Mouse (Mus musculus) monocyte, adult 2 months (primary cell): Measurements from ENCODE around the gene Cygb.
"Not testable (repeated sequence)": the region's sequence is repeated elsewhere in the genome, so short reads cannot be mapped to it uniquely, and the experiment has no call there.

Experiments used
- DNase-seq, 2 experiments: peaks; one replicate each; pipeline ENCODE4 v3.0.0; 2022; ENCODE audit warnings: low spot score in 2 of 2, low read depth in 1 of 2

Cygb gene

DNA sequence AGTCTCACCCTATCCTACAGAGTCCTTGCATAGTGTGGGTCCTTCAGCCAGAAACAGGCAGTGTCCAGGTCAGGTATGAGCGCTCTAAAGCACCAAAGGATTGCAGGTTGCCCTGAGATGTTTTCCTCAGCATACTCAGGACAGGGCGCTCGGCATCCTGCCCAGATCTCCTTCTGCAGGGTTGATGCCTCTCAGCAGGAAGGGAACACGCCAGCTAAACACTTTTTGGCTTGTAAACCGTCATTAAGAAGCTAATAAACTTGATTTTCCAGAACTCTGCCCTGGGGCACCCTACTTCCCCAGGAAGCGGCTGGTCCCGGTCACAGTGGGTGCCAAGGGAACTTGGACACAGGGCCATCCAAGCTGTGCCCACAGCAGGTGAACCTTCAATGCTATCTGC is 35.0 kb downstream of the Cygb start:
- no peak for DNase-seq

DNA sequence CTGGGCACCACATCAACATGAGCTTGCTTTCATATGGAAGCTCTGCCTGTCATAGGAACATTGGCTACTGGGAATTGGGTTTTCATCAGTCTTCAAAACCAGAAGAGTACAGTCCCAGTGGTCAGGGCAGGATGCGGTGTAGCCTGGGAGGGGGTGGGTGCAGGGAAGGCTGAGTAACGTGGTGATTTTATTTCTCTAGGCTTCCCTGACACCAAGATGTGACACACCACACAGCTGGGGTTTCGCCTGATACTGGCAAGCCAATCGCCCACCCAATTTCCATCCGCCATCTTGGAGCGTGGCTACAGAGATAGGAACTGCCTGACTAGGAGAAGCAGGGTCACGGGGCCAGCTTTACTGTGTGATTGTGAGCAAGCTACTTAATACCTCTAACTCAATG is 35.4 kb downstream of the Cygb start:
- DNase-seq = no peak

GRCm38 (mm10) chr11:116617641-116618040 is 36.5 kb downstream of the Cygb start:
- peak in 1 of 2 experiments; percentile 46 for DNase-seq

- DNase-seq = peak; percentile 72 to 75
These were observed 37.5 kb downstream of the Cygb start for GRCm38 (mm10) chr11:116616438-116617118.

GRCm38 (mm10) chr11:116615735-116616437 is 38.2 kb downstream of the Cygb start:
- DNase-seq = peak; percentile 80

GRCm38 (mm10) chr11:116613234-116613633 is 40.9 kb downstream of the Cygb start:
- no peak for DNase-seq

DNA sequence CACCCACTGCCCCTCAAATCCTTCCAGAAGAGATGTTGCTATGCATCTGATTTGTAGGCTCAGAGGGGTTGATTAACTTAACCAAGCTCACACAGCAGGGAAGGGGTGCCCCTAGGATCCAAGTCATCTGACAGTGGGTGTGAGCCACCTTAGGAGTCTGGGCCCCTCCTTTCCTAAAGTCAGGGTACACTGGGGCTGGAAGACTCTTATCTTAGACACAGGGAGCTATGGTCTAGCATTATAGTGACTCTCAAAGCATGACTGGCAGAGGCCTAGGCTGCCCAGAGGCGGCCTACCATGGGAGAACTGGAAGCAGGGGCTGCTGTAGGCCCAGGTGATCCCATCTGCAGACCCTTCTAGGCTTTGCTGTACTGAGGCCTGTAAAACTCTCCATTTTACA is 41.6 kb downstream of the Cygb start:
- no peak for DNase-seq

GRCm38 (mm10) chr11:116611883-116612282 is 42.2 kb downstream of the Cygb start:
- no peak for DNase-seq

DNA sequence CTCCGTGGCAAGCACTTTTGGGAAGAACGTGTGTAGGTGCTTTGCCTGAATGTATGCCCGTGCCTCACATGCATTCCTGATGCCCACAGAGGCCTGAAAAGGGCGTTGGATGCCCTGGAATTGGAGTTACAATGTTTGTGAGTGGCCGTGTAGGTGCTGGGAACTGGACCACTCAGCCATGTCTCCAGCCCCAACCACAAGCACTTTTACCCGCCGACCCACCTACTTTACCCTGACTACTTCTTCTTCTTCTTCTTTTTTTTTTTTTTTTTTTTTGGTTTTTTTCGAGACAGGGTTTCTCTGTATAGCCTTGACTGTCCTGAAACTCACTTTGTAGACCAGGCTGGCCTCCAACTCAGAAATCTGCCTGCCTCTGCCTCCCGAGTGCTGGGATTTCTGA is 42.9 kb downstream of the Cygb start:
- DNase-seq = not testable (repeated sequence)

DNA sequence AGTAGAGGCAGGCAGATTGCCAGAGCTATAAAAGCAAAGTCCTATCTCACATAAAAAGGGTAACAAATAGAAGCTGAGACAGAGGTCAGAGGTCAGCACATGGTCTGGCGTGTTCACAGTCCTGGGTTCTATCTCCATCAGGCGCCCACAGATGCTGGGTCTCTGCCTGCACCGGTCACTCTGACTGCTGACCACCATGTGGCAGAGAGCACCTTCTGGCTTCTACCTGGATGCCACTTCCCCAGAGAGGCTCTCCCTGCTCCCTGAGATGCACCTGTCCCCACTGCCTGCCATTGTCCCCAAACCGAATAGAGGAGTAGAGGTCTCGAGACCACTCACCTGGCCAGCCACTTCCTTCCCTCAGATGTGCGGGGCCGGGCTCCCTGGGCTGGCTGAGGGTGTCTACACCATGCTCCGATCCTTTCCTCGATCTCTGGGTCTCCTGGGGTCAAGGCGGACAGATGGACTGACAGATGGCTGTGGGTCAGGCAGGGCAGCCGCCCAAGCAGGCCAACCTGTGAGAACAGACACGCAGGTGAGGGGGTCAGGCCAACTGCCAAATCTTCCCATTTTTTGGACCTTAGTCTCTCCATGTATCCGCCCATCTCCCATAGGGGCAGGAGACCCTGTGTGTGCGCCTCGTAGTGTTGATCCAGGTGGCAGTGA is 44.0 kb downstream of the Cygb start:
- no peak for DNase-seq

- no peak for DNase-seq
These were observed 46.4 kb downstream of the Cygb start for GRCm38 (mm10) chr11:116607717-116608116.

DNA sequence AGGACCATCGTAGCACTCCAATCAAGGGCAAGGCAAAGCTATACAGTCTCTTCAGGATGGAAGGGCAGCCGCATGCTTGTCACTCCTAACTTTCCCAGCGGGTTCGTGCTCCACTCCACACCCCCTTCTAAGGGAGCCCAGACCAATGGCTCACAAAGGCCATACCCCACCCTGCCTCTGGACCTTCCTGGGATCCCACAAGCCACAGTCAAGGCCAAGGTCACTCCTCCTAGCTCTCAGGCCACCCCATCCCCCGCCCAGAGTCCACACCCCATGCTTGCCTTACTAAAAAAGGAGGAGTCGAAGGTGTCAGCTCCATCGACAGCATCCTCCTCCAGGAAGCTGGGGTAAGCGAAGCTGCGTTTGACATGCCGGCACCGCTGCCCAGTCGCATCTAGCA is 50.0 kb downstream of the Cygb start:
- no peak for DNase-seq

DNA sequence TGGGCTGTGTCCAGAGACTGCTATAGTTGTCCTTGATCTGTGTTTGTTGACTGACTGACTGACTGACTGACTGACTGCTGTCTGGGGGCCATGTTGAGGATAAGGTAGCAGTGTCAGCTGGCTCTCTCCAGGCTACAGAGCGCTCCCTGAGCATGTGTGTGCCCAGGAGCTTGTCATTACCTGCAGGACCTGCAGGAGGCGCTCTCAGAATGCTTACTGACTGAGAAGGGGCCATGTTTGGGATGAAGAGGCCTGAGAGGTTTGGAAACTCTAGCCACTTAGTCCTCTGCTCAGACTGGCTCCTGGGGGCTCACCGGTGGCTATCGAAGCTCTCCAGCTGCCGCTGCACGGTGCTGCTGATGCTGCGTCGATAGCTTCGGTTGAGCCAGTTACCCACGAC is 50.8 kb downstream of the Cygb start:
- DNase-seq = peak in 1 of 2 experiments; percentile 47

- DNase-seq = no peak
These were observed 52.1 kb downstream of the Cygb start for GRCm38 (mm10) chr11:116602043-116602442.

DNA sequence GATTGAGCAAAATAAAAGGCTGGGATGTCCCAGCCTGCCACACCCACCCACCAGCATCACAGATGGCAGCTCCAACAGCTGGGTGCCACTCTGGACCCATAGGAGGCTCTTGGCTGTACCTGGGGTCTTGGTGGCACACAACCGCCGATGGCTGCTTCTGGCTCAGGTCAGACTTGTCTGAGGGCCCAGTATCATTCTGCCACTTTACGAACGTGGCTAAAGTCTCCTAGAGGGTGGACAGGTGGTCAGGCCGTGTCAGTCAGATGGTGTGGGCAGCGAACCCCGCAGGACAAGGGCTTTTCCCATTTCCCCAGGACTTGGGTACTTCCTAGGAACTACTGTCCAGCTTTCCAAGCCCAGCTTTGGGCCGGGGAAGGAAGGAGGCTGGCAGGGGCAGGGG is 52.9 kb downstream of the Cygb start:
- DNase-seq = no peak

- no peak for DNase-seq
These were observed 54.9 kb downstream of the Cygb start for GRCm38 (mm10) chr11:116599230-116599629.

DNA sequence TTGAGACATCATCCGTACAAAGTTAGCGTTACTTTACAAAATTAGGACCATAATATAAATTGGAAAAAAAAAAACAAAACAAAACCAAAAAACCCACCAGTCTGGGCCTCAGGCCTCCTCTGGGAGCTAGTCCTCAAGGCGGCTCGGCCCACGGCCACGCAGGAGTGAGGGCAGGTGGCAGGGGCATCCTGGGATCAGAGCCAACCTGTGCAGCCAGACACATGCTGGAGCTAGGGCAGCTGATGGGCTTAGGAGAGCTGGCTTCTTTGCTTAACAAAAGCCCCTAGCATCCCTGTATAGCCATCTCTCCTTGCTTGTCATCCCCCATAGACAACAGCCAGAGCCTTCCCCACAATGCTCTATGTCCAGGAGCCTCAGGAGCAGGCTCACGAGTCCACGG is 55.9 kb downstream of the Cygb start:
- DNase-seq = no peak

DNA sequence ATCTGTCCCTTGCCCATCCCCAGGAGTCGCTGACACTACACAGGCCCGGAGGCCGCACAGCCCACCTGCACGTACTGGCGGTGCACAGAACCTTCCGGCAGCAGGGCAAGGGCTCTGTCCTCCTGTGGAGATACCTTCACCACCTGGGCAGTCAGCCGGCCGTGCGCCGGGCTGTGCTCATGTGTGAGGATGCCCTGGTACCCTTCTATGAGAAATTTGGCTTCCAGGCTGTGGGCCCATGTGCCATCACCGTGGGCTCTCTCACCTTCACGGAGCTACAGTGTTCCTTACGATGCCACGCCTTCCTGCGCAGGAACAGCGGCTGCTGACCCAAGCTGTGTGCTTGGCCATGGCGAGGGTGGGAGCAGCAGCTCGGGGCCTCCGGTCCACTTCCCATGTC is 57.3 kb downstream of the Cygb start:
- no peak for DNase-seq
